In the genomic region with DNA sequence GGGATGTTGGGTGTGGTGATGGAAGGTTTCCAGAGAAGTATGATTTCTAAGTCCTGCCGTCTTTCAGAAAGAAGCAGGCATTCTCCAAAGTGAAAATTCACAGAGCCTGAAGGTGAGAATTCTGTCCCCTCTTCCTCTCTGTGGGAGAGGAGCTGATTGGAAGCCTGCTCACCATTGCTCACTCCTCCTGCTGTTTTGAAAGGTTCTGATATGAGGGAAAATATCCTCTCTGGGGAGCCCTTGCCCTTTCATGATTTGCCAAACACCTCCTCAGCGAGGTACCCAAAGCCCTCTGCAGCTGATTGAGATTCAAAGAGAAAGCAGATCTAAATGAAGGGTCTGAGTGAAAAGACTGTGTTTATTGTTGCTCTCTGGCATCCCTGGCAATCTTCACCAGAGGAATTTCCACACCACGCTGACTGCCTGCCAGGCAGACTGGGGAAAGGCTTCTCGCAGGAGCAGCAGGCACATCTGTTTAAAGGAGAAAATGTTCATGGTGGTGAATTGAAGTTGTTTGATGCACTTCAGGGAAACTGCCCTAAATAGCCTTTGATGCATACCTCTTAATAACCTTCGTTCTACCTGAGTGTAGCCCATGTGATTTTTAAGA, we compare ENCODE assay signal across 21 mouse cellular contexts.
DNase-seq lines count a peak whose midpoint lies in the region; ATAC-seq and TF ChIP-seq lines count a peak whose summit lies in the region.
"Had no signal": no experiment of that assay in that cellular context is flagged by ENCODE, and none has a peak within 500 bp of the region (broad histone marks: within the 10 kb centered on the region; RNA-seq: fewer than 3 reads in every experiment).

No protein-coding gene starts in this region.

- DNase-seq in layer of hippocampus, adult 11-12 months (ENCODE audit: low spot score): peak; percentile 11
- no peak for DNase-seq in layer of hippocampus, adult 9-10 months (ENCODE audit: low spot score)
- peak; percentile 0 for DNase-seq in ovary, postnatal 14 days (ENCODE audit: low spot score)
- DNase-seq in ovary, postnatal 10 days (ENCODE audit: low spot score): no peak
- peak; percentile 13 for DNase-seq in forebrain, postnatal 0 days
- no peak for DNase-seq in urinary bladder, adult 18-20 months (ENCODE audit: low spot score in 2 of 2)
- DNase-seq: adrenal gland, adult 2 months; cerebellum, adult 11 months; cerebellum, postnatal 25 days; kidney, postnatal 4 days; thymus, adult 2 months had no signal

- no peak overlapping the region for H3K4me3 ChIP-seq in forebrain, postnatal 0 days (ENCODE audit: low read depth, low read length)
- H3K4me3 ChIP-seq: heart, embryonic 15.5 days; hindbrain, embryonic 10.5 days; limb, embryonic 13.5 days; liver, embryonic 15.5 days; stomach, embryonic 15.5 days had no signal

- TF ChIP-seq CTCF in forebrain, postnatal 0 days (IDR thresholded peaks at IDR 0.05; ENCODE audit: low read depth): no peak

- H3K9ac ChIP-seq in forebrain, postnatal 0 days: no peak overlapping the region
- H3K9ac ChIP-seq: heart, embryonic 15.5 days; limb, embryonic 13.5 days; liver, embryonic 15.5 days; stomach, embryonic 15.5 days had no signal

- H3K27ac ChIP-seq in forebrain, postnatal 0 days (ENCODE audit: low read depth, low read length): 0 out of 2 replicates have a peak overlapping the region, but pooled peaks have one; percentile 9
- H3K27ac ChIP-seq: heart, embryonic 15.5 days; hindbrain, embryonic 10.5 days; limb, embryonic 13.5 days; liver, embryonic 15.5 days; stomach, embryonic 15.5 days had no signal

- no peak overlapping the region for H3K4me2 ChIP-seq in forebrain, postnatal 0 days (ENCODE audit: low read depth)
- H3K4me2 ChIP-seq: heart, embryonic 15.5 days; limb, embryonic 13.5 days; liver, embryonic 15.5 days; stomach, embryonic 15.5 days had no signal

- no peak for ATAC-seq in forebrain, postnatal 0 days
- ATAC-seq in erythroid progenitor cell, adult 5-6 weeks (replicated peaks; ENCODE audit: low FRiP score, poor library complexity, severe bottlenecking): no peak
- ATAC-seq: CD4-positive, CD25-positive, alpha-beta regulatory T cell, adult 4 months; inflammation-experienced regulatory T-cells, adult 6 months; lung, postnatal 0 days had no signal

- no peaks in the 10 kb centered on the region for H3K27me3 ChIP-seq in forebrain, postnatal 0 days (ENCODE audit: insufficient read depth, low read length)
- H3K27me3 ChIP-seq: heart, embryonic 15.5 days; limb, embryonic 13.5 days; liver, embryonic 15.5 days; stomach, embryonic 15.5 days had no signal

- no peaks in the 10 kb centered on the region for H3K36me3 ChIP-seq in forebrain, postnatal 0 days (ENCODE audit: insufficient read depth)
- H3K36me3 ChIP-seq: G1E; heart, embryonic 15.5 days; hindbrain, embryonic 10.5 days; limb, embryonic 13.5 days; liver, embryonic 15.5 days; stomach, embryonic 15.5 days had no signal

- no peaks in the 10 kb centered on the region for H3K9me3 ChIP-seq in forebrain, postnatal 0 days (ENCODE audit: low read length)
- H3K9me3 ChIP-seq: heart, embryonic 15.5 days; hindbrain, embryonic 10.5 days; limb, embryonic 13.5 days; liver, embryonic 15.5 days; stomach, embryonic 15.5 days had no signal

- 29% methylated on average over 5 of the region's 5 CpGs for WGBS in forebrain, postnatal 0 days

- H3K4me1 ChIP-seq in forebrain, postnatal 0 days (ENCODE audit: insufficient read depth): no peaks in the 10 kb centered on the region
- H3K4me1 ChIP-seq: hindbrain, embryonic 10.5 days; liver, embryonic 15.5 days; stomach, embryonic 15.5 days had no signal

Comparison
In these comparisons a context has a peak if more than half of its experiments do, and no peak if none do; other contexts are left out.
1. DNase-seq: peak in layer of hippocampus, adult 11-12 months (single experiment), ovary, postnatal 14 days (single experiment) and forebrain, postnatal 0 days (single experiment); none in layer of hippocampus, adult 9-10 months (single experiment), ovary, postnatal 10 days (single experiment) and urinary bladder, adult 18-20 months (0 of 2).